8 mouse cellular contexts compared by ENCODE assay signal in genomic region chr10:59292558-59292957, GRCm38 (mm10). TPM values are rescaled to one million over a fixed set of nuclear protein-coding genes. Genes with fewer than 3 reads are reported as not detected.
DNase-seq lines count a peak whose midpoint lies in the region; ATAC-seq lines count a peak whose summit lies in the region.

No protein-coding gene starts in this region.

- DNase-seq in B cell, adult 2 months = peak; percentile 71 to 75
- peak; percentile 88 for DNase-seq in adrenal gland, postnatal 14 days
- peak; percentile 80 to 85 for DNase-seq in heart, postnatal 10 days
- DNase-seq in kidney, postnatal 25 days = peak; percentile 86 to 90

- H3K36me3 ChIP-seq in embryonic facial prominence, embryonic 13.5 days = no peaks in the 10 kb centered on the region
- H3K36me3 ChIP-seq in liver, embryonic 16.5 days (ENCODE audit: control insufficient read depth, insufficient read depth) = no peaks in the 10 kb centered on the region
- H3K36me3 ChIP-seq in neural tube, embryonic 12.5 days = no peaks in the 10 kb centered on the region
- H3K36me3 ChIP-seq in stomach, embryonic 16.5 days (ENCODE audit: control insufficient read depth, insufficient read depth, low read length) = no peaks in the 10 kb centered on the region

- H3K27me3 ChIP-seq in embryonic facial prominence, embryonic 13.5 days = no peaks in the 10 kb centered on the region; the same call in 1 of the 2 replicates
- H3K27me3 ChIP-seq in liver, embryonic 16.5 days (ENCODE audit: control insufficient read depth, insufficient read depth, low read depth, low read length) = no peaks in the 10 kb centered on the region
- no peaks in the 10 kb centered on the region for H3K27me3 ChIP-seq in neural tube, embryonic 12.5 days (replicated peaks)
- H3K27me3 ChIP-seq in stomach, embryonic 16.5 days (ENCODE audit: control insufficient read depth, insufficient read depth, low read length) = no peaks in the 10 kb centered on the region

- no peaks in the 10 kb centered on the region for H3K9me3 ChIP-seq in embryonic facial prominence, embryonic 13.5 days
- H3K9me3 ChIP-seq in liver, embryonic 16.5 days (replicated peaks; ENCODE audit: control insufficient read depth, low read length) = no peaks in the 10 kb centered on the region
- H3K9me3 ChIP-seq in neural tube, embryonic 12.5 days = no peaks in the 10 kb centered on the region
- H3K9me3 ChIP-seq in stomach, embryonic 16.5 days (replicated peaks; ENCODE audit: control insufficient read depth, low read length) = no peaks in the 10 kb centered on the region

- H3K4me3 ChIP-seq in embryonic facial prominence, embryonic 13.5 days = no peak overlapping the region
- no peak overlapping the region for H3K4me3 ChIP-seq in liver, embryonic 16.5 days (ENCODE audit: low read depth, low read length)
- H3K4me3 ChIP-seq in neural tube, embryonic 12.5 days = no peak overlapping the region
- no peak overlapping the region for H3K4me3 ChIP-seq in stomach, embryonic 16.5 days (replicated peaks; ENCODE audit: low read length)

- 0 out of 2 replicates have a peak, but pooled peaks cover 3% of the 10 kb centered on the region for H3K4me1 ChIP-seq in embryonic facial prominence, embryonic 13.5 days
- peaks cover 2% of the 10 kb centered on the region; the same call in 1 of the 2 replicates for H3K4me1 ChIP-seq in liver, embryonic 16.5 days (ENCODE audit: control insufficient read depth, low read depth, low read length)
- H3K4me1 ChIP-seq in neural tube, embryonic 12.5 days = no peaks in the 10 kb centered on the region
- no peaks in the 10 kb centered on the region; the same call in 1 of the 2 replicates for H3K4me1 ChIP-seq in stomach, embryonic 16.5 days (ENCODE audit: control insufficient read depth, insufficient read depth, low read length)

- peak; percentile 23; the same call in 1 of the 2 replicates for ATAC-seq in embryonic facial prominence, embryonic 13.5 days (ENCODE audit: insufficient number of reproducible peaks, insufficient read depth, low FRiP score, low TSS enrichment, low read depth)
- 0 out of 2 replicates have a peak, but pooled peaks have one; percentile 12 for ATAC-seq in liver, embryonic 16.5 days (ENCODE audit: low read depth)
- peak; percentile 43 for ATAC-seq in neural tube, embryonic 12.5 days (ENCODE audit: low FRiP score, low read depth)
- ATAC-seq in stomach, embryonic 16.5 days (ENCODE audit: insufficient read depth, low FRiP score) = peak; percentile 31; the same call in 1 of the 2 replicates

- no peak overlapping the region for H3K4me2 ChIP-seq in embryonic facial prominence, embryonic 13.5 days
- no peak overlapping the region for H3K4me2 ChIP-seq in liver, embryonic 16.5 days (ENCODE audit: low read depth, low read length)
- no peak overlapping the region for H3K4me2 ChIP-seq in neural tube, embryonic 12.5 days (replicated peaks)
- H3K4me2 ChIP-seq in stomach, embryonic 16.5 days (ENCODE audit: low read depth, low read length) = no peak overlapping the region

- no peak overlapping the region for H3K9ac ChIP-seq in embryonic facial prominence, embryonic 13.5 days
- no peak overlapping the region for H3K9ac ChIP-seq in liver, embryonic 16.5 days (ENCODE audit: low read depth, low read length)
- no peak overlapping the region for H3K9ac ChIP-seq in neural tube, embryonic 12.5 days
- H3K9ac ChIP-seq in stomach, embryonic 16.5 days (ENCODE audit: low read length) = no peak overlapping the region

- WGBS in embryonic facial prominence, embryonic 13.5 days = 28% methylated on average over 4 of the region's 4 CpGs
- WGBS in liver, embryonic 16.5 days (ENCODE audit: insufficient replicate concordance) = 20% methylated on average over 4 of the region's 4 CpGs
- 33% methylated on average over 4 of the region's 4 CpGs for WGBS in neural tube, embryonic 12.5 days
- 28% methylated on average over 4 of the region's 4 CpGs for WGBS in stomach, embryonic 16.5 days

- intact Hi-C loops in heart, postnatal 10 days (cut with DNase I) = loop anchor here (1.0 to 5.0 kb wide), 3 partner anchors 70 to 183 kb away; partner anchors contain the start of genes Sept10 and Sowahc

- H3K27ac ChIP-seq in embryonic facial prominence, embryonic 13.5 days = no peak overlapping the region
- H3K27ac ChIP-seq in liver, embryonic 16.5 days (ENCODE audit: low read length) = no peak overlapping the region
- no peak overlapping the region for H3K27ac ChIP-seq in neural tube, embryonic 12.5 days
- no peak overlapping the region for H3K27ac ChIP-seq in stomach, embryonic 16.5 days (ENCODE audit: low read length)

RNA-seq across cellular contexts. Expression of gene P4ha1, which starts 30.5 kb away (rescaled TPM):
- total RNA-seq in adrenal gland, postnatal 14 days (2021) = 25.8 and 37.1 TPM in 2 replicates
- polyA plus RNA-seq in embryonic facial prominence, embryonic 13.5 days (2015; fragmentation: Nextera tagmentation; extraction: Ambion mirVana) = 76.2 and 91.3 TPM in 2 replicates
- 10 to 100 TPM; 22.7 to 24.6 TPM for total RNA-seq in heart, postnatal 10 days (2021)
- polyA plus RNA-seq in liver, embryonic 16.5 days (2015; fragmentation: Nextera tagmentation; extraction: Ambion mirVana) = 14.9 and 15.0 TPM in 2 replicates
- 39.8 and 42.6 TPM in 2 replicates for polyA plus RNA-seq in neural tube, embryonic 12.5 days (2016; fragmentation: Nextera tagmentation; extraction: Ambion mirVana)
- 80.9 and 90.0 TPM in 2 replicates for polyA plus RNA-seq in stomach, embryonic 16.5 days (2015; fragmentation: Nextera tagmentation; extraction: Ambion mirVana)
